Mouse (Mus musculus): ENCODE measurements at regions not wholly inside any gene's neighbourhood (a gene's known extent, or its start where the extent isn't known, plus 50 kb on each side); places are given as distances from the start of the nearest gene placed in this dataset.

- no peak for DNase-seq
Observed at GRCm38 (mm10) chr1:77315347-77315746, 199.5 kb downstream of the Epha4 start.

DNA sequence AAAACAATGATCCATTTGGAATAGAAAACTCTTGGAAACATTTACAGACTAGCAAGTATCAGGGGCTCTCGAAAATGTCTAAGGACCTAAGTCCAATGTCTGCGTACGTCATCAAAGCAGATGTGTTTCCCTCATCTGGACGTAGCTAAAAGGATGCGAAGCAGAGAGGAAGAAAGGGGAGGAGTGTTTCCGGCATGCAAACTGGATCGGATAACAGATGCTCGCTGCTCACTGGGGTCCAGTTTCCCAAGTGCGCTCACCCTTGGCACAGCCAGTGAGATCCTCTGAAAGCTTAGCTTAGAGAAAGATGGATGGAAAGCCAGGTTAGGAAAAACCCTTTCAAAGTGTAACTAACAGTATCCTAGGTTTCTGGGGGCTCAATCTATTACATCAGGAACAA lies 198.7 kb downstream of the Epha4 start:
- no peak for DNase-seq
